Mouse (Mus musculus) E14TG2a.4 (cell line): ENCODE results near the gene Slc29a3.

Experiments used
- H3K27me3 ChIP-seq: 2 replicates; pipeline ENCODE4 v1.6.1; 2014; ENCODE audit warnings: low read length, control low read depth; ENCODE audit not compliant: insufficient read depth
- H3K36me3 ChIP-seq: 2 replicates; pipeline ENCODE4 v1.6.1; 2014; ENCODE audit warnings: low read length, control low read depth; ENCODE audit not compliant: insufficient read depth
- H3K4me1 ChIP-seq: replicated peaks from 2 replicates; pipeline ENCODE4 v1.6.1; 2014; ENCODE audit warnings: low read depth, low read length, control low read depth
- H3K4me3 ChIP-seq: replicated peaks from 2 replicates; pipeline ENCODE4 v1.5.1; 2014; ENCODE audit warnings: mild to moderate bottlenecking, low read length
- H3K9me3 ChIP-seq: 2 replicates; pipeline ENCODE4 v1.6.1; 2014; ENCODE audit warnings: low read length, control low read depth
- CTCF ChIP-seq: conservative IDR thresholded peaks from 2 replicates; pipeline ENCODE4 v1.5.1; 2014; ENCODE audit warnings: low read length
- NANOG ChIP-seq: IDR thresholded peaks from 2 replicates; pipeline ENCODE4 v1.6.1; 2014; ENCODE audit warnings: borderline replicate concordance, low read length, mixed read lengths
- POU5F1 ChIP-seq: IDR thresholded peaks from 2 replicates; pipeline ENCODE4 v1.6.1; 2014; ENCODE audit warnings: low read length, borderline replicate concordance

Gene Slc29a3

GRCm38 (mm10) chr10:60705134-60705533, 47.5 kb downstream of the Slc29a3 start:
- no peaks in the 10 kb centered on the region for H3K36me3 ChIP-seq
- H3K9me3 ChIP-seq: peaks cover 11% of the 10 kb centered on the region
- TF ChIP-seq POU5F1: no peak
- TF ChIP-seq CTCF: no peak
- no peak for TF ChIP-seq NANOG

GRCm38 (mm10) chr10:60697775-60698174, 54.8 kb downstream of the Slc29a3 start:
- H3K36me3 ChIP-seq: no peaks in the 10 kb centered on the region
- no peak overlapping the region for H3K4me3 ChIP-seq
- TF ChIP-seq NANOG (no peak), POU5F1 (no peak)
- peaks cover 11% of the 10 kb centered on the region for H3K4me1 ChIP-seq
- H3K27me3 ChIP-seq: peaks cover 23% of the 10 kb centered on the region
- H3K9me3 ChIP-seq: no peaks in the 10 kb centered on the region

More at GRCm38 (mm10) chr10:60705134-60705533, 47.5 kb downstream of the Slc29a3 start:
- Histone ChIP-seq H3K27me3 (peaks cover 7% of the 10 kb centered on the region; the same call in 1 of the 2 replicates), H3K4me1 (peaks cover under 1% of the 10 kb centered on the region; the same call in 1 of the 2 replicates), H3K4me3 (no peak overlapping the region)

- Histone ChIP-seq H3K4me1 (peaks cover 15% of the 10 kb centered on the region), H3K4me3 (no peak overlapping the region), H3K9me3 (no peaks in the 10 kb centered on the region), H3K36me3 (no peaks in the 10 kb centered on the region), H3K27me3 (peaks cover 25% of the 10 kb centered on the region)
- TF ChIP-seq POU5F1 (no peak), NANOG (no peak), CTCF (peak; percentile 94)
These were observed 55.6 kb downstream of the Slc29a3 start for GRCm38 (mm10) chr10:60696975-60697374.

- Histone ChIP-seq H3K9me3 (no peaks in the 10 kb centered on the region), H3K4me1 (peaks cover 21% of the 10 kb centered on the region), H3K4me3 (peak within 1 kb of the TSS; percentile 17; the same call in 1 of the 2 replicates), H3K36me3 (no peaks in the 10 kb centered on the region), H3K27me3 (peaks cover 25% of the 10 kb centered on the region)
- TF ChIP-seq CTCF (no peak), POU5F1 (no peak), NANOG (no peak)
These were observed 56.2 kb downstream of the Slc29a3 start, which contains the start of gene Cdh23 for GRCm38 (mm10) chr10:60696390-60696789. TSS of gene Cdh23 (minus strand) at chr10:60696490.

- no peak for TF ChIP-seq POU5F1
- no peak for TF ChIP-seq NANOG
- no peak for TF ChIP-seq CTCF
- H3K4me1 ChIP-seq: peaks cover 28% of the 10 kb centered on the region
These were observed 60.8 kb downstream of the Slc29a3 start for GRCm38 (mm10) chr10:60691671-60692390.

GRCm38 (mm10) chr10:60690960-60691359, 61.6 kb downstream of the Slc29a3 start:
- Histone ChIP-seq H3K4me3 (peak overlapping the region; percentile 61), H3K27me3 (peaks cover 55% of the 10 kb centered on the region), H3K9me3 (no peaks in the 10 kb centered on the region), H3K4me1 (peaks cover 27% of the 10 kb centered on the region), H3K36me3 (no peaks in the 10 kb centered on the region)
- TF ChIP-seq POU5F1: no peak
- TF ChIP-seq CTCF: no peak
- no peak for TF ChIP-seq NANOG

More at GRCm38 (mm10) chr10:60691671-60692390, 60.8 kb downstream of the Slc29a3 start:
- Histone ChIP-seq H3K4me3 (peak overlapping the region; percentile 61), H3K9me3 (no peaks in the 10 kb centered on the region), H3K27me3 (peaks cover 46% of the 10 kb centered on the region), H3K36me3 (no peaks in the 10 kb centered on the region)

GRCm38 (mm10) chr10:60689396-60689795, 63.2 kb downstream of the Slc29a3 start:
- TF ChIP-seq CTCF: no peak
- no peak for TF ChIP-seq NANOG
- TF ChIP-seq POU5F1: no peak
- no peaks in the 10 kb centered on the region for H3K36me3 ChIP-seq
- no peak overlapping the region for H3K4me3 ChIP-seq
- no peaks in the 10 kb centered on the region for H3K9me3 ChIP-seq
- peaks cover 36% of the 10 kb centered on the region for H3K4me1 ChIP-seq
- H3K27me3 ChIP-seq: peaks cover 71% of the 10 kb centered on the region

- Histone ChIP-seq H3K27me3 (peaks cover 83% of the 10 kb centered on the region), H3K36me3 (no peaks in the 10 kb centered on the region), H3K4me3 (peak overlapping the region; percentile 79), H3K9me3 (no peaks in the 10 kb centered on the region), H3K4me1 (peaks cover 35% of the 10 kb centered on the region)
- TF ChIP-seq CTCF (no peak), NANOG (no peak), POU5F1 (no peak)
These were observed 65.4 kb downstream of the Slc29a3 start for GRCm38 (mm10) chr10:60687011-60687776.
